Mouse (Mus musculus) 416B (cell line): ENCODE measurements around the gene H2afj.
A peak's percentile ranks its signal among the peaks of the same experiment; 100 is the strongest.

ENCODE experiments used
- DNase-seq: peaks from one replicate; pipeline ENCODE4 v3.0.0; 2011; ENCODE audit warnings: low read depth

H2afj gene

DNA sequence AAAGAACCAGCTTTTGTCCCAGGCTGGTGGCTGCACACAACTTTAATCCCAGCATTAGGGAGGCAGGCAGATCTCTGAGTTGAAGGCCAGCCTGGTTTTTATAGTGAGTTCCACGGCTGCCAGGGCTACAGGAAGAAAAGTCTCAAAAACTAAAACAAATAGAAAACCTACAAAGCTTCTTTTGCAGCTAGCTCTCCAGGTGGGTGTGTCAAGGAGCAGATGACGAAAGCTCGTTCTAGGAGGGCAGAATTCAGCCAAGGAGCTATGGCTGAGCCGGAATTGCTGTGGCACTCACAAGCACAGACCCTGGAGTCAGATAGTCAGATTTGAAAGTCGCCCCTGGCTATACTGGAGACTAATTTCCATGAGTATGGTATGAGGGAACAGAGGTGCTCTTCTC lies 1.2 kb upstream of the H2afj start:
- DNase-seq, result no peak

DNA sequence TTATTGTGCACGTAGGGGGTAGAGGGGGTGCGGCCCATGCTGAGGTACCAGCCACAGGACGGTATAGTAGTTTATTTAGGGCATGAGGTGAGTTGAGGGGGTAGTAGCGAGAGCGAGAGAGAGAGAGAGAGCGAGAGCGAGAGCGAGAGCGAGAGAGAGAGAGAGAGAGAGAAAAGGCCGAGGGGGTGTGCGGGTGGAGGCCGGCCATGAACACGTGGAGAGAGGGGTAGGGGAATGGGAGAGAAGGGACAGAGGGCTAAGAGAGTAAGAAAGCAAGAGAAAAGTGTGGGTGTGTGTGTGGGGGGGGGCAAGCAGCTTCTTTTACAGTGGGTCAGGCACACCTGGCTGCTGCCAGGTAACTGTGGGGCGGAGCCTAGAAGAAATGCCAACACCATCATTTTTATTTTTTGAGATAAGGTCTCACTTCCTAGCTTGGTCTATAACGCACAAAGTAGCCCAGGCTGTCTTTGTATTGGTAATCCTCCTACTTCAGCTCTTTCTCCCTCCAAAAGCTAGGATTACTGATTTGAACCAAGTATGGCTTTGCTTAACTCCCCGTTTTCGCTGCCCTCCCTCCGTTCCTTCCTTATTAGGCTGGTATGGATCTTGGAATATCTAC lies 540 bp upstream of the H2afj start:
- no peak for DNase-seq

GRCm38 (mm10) chr6:136808631-136809046 lies 595 bp downstream of the H2afj start:
- DNase-seq, result no peak

GRCm38 (mm10) chr6:136809077-136809476 lies 1.0 kb downstream of the H2afj start:
- peak; percentile 98 for DNase-seq

DNA sequence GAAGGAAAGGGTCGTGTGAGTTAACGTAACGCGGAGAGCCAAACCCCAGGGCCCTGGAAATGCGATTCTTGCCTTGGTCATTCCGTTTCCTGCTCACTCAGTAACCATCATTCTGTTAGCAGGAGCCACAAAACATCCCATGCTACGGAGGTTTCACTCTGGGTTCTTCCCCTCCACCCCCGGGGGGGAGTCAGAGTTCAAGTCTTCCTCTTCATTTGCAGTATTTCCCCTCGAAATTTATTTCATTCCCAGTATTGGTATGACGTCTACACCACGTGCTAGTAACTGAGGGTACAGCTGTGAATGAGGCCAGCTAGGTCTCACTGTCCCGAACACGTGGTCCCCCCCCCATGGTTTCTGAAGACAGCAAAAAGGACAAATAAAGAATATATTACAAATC lies 1.6 kb downstream of the H2afj start:
- DNase-seq, result no peak

- DNase-seq, result no peak
These were observed 3.2 kb downstream of the H2afj start for GRCm38 (mm10) chr6:136811196-136811595.

GRCm38 (mm10) chr6:136813117-136813516 lies 5.1 kb downstream of the H2afj start:
- DNase-seq, result peak; percentile 31

DNA sequence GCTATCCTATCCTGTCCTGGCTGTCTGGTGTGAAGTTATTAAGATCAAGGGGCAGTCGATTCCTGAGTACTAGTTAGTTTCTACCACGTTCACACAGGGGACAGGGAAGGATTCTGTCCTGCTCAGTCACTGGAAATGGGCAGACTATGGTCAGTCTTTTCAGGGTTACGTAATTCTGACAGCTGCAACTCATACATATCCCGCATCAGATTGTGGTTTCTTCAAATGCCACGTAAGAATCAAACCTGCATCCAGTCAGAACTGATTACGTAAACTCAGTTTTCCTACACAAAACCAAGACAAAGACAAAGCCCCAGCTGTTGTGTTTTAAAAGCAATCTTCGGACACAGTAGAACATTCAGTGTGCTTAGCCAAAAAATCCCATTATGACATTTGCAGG lies 7.3 kb downstream of the H2afj start:
- peak; percentile 56 for DNase-seq

DNA sequence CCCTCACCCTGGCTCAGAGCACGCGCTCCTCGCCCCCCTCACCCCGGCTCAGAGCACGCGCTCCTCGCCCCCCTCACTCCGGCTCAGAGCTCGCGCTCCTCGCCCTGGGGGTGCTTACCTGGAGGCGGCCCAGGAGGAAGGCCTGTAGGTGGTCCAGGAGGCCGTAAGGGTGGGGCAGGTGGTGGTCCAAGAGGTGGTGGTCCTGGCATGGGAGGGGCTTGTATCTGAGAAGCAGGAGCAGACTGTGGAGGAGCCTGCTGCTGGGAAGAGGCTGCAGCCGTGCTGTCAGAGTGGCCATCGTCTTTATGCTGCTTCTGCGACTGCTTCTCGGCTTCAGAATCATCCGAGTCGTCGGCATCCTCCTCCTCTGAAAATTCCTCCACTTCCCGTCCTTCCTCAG lies 8.8 kb downstream of the H2afj start:
- DNase-seq, result no peak

DNA sequence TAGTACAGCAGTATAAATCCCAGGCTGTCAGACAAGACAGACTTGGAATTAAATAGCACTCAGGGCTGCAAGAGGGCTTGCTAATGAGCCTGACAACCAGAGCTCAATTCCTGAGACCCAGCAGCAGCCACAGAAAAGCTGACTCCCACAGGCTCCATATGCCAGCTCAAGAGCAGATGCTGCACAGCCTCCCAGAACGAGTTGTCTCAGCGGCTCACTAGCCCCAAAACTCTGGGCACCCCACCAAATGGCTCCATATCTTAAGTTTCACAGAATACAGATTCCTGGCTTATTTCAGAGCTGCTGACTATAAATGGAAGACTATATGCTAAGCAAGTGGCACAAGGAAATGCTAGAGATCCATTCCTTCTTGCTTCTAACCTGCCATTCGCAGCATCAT lies 9.5 kb downstream of the H2afj start:
- DNase-seq, result no peak

DNA sequence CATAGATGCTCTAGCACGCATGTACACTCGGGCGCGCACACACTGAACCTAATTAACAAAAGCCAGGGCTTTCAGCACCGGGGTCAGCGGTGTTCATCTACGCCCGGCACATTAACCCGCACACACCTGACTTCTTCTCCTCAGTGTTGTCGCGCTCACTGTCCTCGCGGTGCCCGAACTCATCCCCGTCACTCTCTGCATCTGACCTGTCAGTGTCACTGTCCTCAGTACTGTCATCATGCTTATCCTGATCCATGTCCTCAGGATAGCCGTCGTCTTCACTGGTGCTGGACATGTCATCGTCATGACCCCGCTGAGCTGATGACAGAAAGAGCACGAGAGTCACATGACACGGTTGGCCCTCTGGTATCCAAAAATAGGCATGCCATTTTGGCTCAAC lies 12.3 kb downstream of the H2afj start:
- DNase-seq, result no peak

DNA sequence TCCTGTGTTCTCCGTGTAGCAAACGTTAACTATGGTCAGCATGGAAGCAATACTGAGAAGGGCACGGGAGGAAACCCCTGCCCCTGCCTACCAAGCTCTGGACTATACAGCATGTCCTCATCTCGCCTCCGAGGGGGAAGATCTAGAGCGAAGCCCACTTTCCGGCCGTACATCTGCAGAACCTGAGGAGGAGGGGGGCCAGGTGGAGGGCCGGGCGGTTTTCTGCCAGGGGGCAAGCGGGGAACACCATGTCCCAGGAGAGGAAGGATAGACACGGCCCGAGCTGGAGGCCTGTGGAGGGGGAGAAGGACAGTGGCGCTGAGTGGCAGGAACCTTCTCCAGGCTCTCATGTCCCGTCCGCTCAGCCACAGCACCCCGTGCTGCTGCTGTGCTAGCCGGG lies 13.0 kb downstream of the H2afj start:
- no peak for DNase-seq

- DNase-seq, result no peak
These were observed 16.9 kb downstream of the H2afj start for GRCm38 (mm10) chr6:136824987-136825386.

GRCm38 (mm10) chr6:136827116-136827515 lies 19.1 kb downstream of the H2afj start:
- DNase-seq, result peak; percentile 31

- no peak for DNase-seq
These were observed 19.5 kb downstream of the H2afj start, which contains the start of gene BC049715 for GRCm38 (mm10) chr6:136827516-136827880. BC049715 (plus strand) TSS chr6:136827626.

DNA sequence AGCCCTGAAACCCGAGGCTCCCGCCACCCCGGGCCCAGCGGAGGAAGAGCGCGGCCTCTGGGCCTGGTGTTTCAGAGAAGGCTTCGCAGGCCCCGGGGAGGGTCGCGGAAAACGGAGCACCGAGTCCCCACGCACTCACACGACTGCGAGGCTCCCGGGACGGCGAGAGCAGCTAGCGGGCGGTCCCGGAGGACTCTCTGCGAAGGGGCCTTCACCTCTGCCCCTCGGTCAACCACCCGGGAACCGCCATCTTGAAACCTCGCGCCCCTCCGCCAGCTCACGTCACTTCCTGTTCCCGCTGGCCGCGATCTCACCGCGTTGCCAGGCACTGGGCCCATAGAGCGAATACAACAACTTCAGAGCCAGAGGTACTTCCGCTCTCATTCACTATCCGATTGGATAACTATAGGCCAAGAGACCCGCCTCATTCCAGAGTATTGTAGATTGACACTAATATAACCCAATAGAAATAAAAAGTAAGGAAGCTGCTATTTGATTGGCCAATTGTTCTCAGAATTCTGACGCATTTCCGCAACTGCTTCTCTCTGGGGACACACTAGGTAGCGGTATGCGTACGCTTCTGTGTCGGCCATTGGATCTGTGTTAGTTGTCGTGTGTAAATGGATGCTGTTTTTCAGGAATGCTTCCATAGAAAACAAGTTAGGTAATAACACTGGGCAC lies 20.0 kb downstream of the H2afj start, which contains the start of gene Wbp11:
Gene Wbp11 (minus strand): TSS at position 353 of the 681 bp plus-strand sequence.
- DNase-seq, result peak; percentile 100

DNA sequence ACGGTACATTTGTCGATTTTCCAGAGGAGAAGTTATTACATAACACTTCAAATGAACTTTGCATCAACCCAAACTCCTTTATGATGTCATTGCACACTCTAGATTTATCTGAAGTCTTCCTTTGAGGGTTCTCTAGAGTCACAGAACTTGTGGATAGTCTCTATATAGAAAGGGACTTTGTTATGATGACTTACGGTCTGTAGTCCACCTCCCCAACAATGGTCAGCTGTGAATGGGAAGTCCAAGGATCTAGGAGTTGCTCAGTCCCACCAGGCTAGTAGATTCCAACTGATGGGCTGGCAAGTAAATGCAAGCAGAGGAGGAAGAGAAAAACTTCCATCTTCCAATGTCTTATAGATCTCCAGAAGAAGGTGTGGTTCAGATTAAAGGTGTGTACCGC lies 20.6 kb downstream of the H2afj start:
- DNase-seq, result no peak

GRCm38 (mm10) chr6:136831712-136832111 lies 23.7 kb downstream of the H2afj start:
- DNase-seq, result peak; percentile 70

DNA sequence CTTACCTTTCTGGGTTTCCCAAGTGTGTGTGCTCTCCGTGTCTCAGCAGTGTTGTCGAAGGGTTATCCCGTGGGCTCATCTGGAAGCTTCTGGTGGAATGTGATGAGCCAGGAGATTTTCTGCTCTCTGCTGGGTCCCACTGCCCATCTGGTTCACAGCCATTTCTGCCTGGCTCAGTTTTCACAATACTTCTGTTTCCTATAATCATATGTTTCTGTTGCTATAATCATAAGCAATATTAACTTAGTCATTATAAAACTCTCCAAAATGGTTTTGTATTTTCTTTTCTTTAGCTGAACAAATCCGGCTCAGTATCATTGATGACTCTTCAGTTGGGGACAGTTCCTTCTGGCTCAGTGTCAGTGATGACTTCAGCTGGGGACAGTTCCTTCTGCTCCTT lies 27.3 kb downstream of the H2afj start, which contains the start of gene Smco3:
Gene Smco3 (minus strand): TSS at position 101 of the 400 bp plus-strand sequence.
- no peak for DNase-seq

DNA sequence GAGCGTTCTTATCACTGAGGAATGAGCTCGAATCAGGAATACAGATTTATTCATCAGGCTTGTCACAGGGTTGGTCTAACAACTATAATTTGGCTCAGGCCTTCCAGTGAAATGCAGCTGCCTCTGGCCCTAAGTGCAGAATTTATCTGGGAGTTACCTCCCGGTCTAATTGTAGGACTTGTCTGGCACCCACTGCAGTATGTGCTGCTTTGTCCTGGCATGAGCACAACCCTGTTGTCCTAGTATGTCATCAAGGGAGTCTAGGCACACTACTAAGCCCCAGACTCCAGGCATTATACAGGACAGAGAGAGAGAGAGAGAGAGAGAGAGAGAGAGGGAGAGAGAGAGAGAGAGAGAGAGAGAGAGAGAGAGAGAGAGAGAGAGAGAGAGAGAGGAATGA lies 29.3 kb downstream of the H2afj start:
- DNase-seq, result no peak

GRCm38 (mm10) chr6:136844903-136845302 lies 36.9 kb downstream of the H2afj start:
- no peak for DNase-seq

DNA sequence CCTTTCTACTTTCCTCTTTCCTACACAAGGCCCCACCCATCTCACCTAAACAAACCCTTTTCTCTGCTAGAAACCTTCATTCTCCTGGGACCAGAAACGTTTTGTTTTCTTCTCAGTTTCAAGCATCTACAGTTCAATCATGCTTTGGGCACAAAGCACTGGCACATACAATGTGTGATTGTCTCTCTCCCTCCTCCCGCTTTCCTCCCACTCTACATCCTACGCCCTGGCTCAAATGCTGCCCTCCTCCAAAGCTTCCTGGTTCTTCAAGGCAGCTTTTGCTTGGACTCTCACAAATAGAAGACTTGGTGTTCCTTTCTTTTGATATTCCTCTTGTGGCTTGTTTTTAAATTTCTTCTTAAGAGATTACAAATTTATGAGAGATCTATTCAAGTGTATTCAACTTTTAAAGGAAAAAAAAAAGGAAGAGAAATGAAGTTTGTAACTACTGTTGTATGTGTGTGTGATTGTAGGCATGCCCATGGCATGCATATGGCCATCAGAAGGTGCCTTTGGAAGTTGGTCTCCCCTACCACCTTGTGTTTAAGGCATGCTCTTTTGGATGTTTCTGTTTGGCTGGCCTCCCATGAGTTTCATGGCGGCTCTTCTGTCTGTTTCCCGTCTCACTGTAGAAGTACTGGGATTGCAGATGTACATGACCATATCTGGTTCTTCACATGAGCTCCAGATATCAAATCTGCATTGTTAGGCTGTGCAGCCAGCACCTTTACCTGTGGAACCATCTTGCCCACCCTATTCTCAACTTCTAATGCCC lies 37.8 kb downstream of the H2afj start:
- no peak for DNase-seq

GRCm38 (mm10) chr6:136847267-136847666 lies 39.2 kb downstream of the H2afj start:
- no peak for DNase-seq
